Mouse (Mus musculus): ENCODE results near the gene Hhipl2. TPM values are rescaled to one million over a fixed set of nuclear protein-coding genes. Genes with fewer than 3 reads are reported as not detected.

The Hhipl2 gene
- polyA plus RNA-seq, 1 experiment: not detected

DNA sequence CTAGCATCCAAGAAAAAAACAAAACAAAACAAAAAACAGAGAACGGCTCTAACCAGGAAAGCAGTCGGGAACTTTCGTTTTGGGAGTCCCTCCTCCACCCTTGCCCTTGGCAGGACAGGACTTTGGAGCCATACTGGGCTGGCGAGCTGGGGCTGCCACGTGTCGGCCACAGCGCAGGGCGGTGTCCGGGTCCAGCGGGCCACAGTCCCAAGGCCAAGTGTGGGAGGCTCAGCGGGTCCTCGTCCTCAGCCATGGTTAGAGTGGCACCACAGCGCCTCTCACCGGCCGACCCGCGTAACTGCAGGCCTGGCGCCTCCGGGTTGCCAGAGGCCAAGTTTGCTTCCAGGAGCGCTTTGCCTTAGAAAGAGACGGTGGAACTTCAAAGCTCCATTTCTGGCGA, 21.0 kb downstream of the Hhipl2 start:
- H3K4me3 ChIP-seq (ENCODE audit: low read depth, low read length): no peak overlapping the region

DNA sequence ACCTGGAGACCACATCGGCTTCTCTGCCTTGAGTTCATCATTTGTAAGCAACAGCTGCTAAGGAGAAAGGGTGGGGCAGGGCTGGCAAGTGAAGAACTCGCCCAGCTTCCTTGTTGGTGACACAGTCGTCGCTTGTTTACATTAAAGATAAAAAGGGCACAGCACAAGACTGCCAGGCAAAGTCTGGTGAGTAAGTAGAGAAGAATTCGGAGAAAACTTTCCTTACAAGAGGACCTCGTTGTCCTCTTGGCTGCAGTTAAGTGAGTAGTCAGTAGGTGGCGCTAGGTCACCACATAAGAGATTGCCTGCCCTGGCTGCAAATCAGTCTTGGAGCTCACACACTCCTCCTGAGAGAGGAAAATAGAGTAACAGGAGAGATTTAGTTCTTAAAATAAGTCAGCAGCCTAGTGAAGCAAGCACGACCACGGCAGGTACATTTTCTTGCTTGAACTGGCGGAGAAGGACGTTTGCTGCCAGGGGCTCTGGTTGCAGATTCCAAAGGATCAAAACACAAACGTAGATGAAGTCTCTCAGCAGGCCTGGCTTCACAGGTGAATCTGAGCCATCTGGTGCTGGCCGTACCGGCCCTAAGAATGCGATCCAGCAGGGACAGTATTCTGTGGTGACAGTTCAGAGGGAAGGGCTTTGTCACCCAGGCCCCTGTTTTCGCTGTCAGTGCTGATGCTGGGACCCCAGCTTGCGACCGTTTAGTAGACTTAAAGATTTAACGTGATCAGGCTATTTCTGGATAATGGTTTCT, 24.2 kb downstream of the Hhipl2 start:
- no peak overlapping the region for H3K27ac ChIP-seq (ENCODE audit: insufficient read depth, low read length)
- no peaks in the 10 kb centered on the region for H3K36me3 ChIP-seq (ENCODE audit: control insufficient read depth, insufficient read depth, low read length, poor library complexity, severe bottlenecking)
- no peaks in the 10 kb centered on the region for H3K27me3 ChIP-seq (ENCODE audit: control insufficient read depth, insufficient read depth, low read length, poor library complexity, severe bottlenecking)
- no peak overlapping the region for H3K4me3 ChIP-seq (ENCODE audit: low read depth, low read length)
- TF ChIP-seq EP300 (IDR thresholded peaks at IDR 0.05; ENCODE audit: insufficient read depth, low read depth, low read length) (no peak), CTCF (IDR thresholded peaks at IDR 0.05; ENCODE audit: low read depth, low read length) (peak; percentile 85)
- no peak overlapping the region for H3K9ac ChIP-seq (ENCODE audit: low read depth, poor library complexity, severe bottlenecking)
- no peaks in the 10 kb centered on the region for H3K9me3 ChIP-seq (replicated peaks; ENCODE audit: control insufficient read depth, insufficient read depth, low read length, poor library complexity, severe bottlenecking)
- H3K4me1 ChIP-seq (ENCODE audit: control insufficient read depth, insufficient read depth, low read length): peaks cover 2% of the 10 kb centered on the region

More for the DNA sequence above, 21.0 kb downstream of the Hhipl2 start:
- H3K9ac ChIP-seq (ENCODE audit: low read depth, poor library complexity, severe bottlenecking): no peak overlapping the region
- no peaks in the 10 kb centered on the region for H3K27me3 ChIP-seq (ENCODE audit: control insufficient read depth, insufficient read depth, low read length, poor library complexity, severe bottlenecking)
- no peaks in the 10 kb centered on the region for H3K36me3 ChIP-seq (ENCODE audit: control insufficient read depth, insufficient read depth, low read length, poor library complexity, severe bottlenecking)
- H3K4me1 ChIP-seq (ENCODE audit: control insufficient read depth, insufficient read depth, low read length): peaks cover 2% of the 10 kb centered on the region
- no peaks in the 10 kb centered on the region for H3K9me3 ChIP-seq (replicated peaks; ENCODE audit: control insufficient read depth, insufficient read depth, low read length, poor library complexity, severe bottlenecking)
- TF ChIP-seq CTCF (IDR thresholded peaks at IDR 0.05; ENCODE audit: low read depth, low read length): peak; percentile 94
- TF ChIP-seq POLR2A (IDR thresholded peaks at IDR 0.05; ENCODE audit: insufficient read depth, low read length): no peak
- TF ChIP-seq EP300 (IDR thresholded peaks at IDR 0.05; ENCODE audit: insufficient read depth, low read depth, low read length): no peak
- H3K27ac ChIP-seq (ENCODE audit: insufficient read depth, low read length): no peak overlapping the region

DNA sequence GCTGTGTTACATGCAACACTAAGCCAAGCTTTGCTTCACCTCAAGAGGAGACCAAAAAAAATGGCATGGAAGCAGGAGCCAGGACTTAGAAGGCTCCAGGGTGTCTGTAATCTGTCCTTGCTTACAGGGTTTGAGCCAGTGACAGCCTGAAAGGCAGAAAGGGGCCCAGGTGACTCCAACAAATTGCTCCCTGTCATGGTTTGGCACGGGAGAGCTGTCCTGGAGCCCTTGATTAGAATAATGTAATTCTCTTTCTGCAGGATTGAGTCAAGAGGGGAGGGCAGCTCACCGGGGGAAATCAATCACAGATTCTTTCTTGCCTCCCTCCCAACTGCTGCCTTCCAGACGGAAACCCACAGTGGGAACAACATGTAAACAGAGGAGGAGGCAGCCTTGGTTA, 35.1 kb downstream of the Hhipl2 start:
- H3K27me3 ChIP-seq (ENCODE audit: control insufficient read depth, insufficient read depth, low read length, poor library complexity, severe bottlenecking): no peaks in the 10 kb centered on the region
- no peak overlapping the region for H3K27ac ChIP-seq (ENCODE audit: insufficient read depth, low read length)
- H3K36me3 ChIP-seq (ENCODE audit: control insufficient read depth, insufficient read depth, low read length, poor library complexity, severe bottlenecking): no peaks in the 10 kb centered on the region
- H3K4me3 ChIP-seq (ENCODE audit: low read depth, low read length): no peak overlapping the region
- H3K9me3 ChIP-seq (replicated peaks; ENCODE audit: control insufficient read depth, insufficient read depth, low read length, poor library complexity, severe bottlenecking): no peaks in the 10 kb centered on the region
- no peak for TF ChIP-seq CTCF (IDR thresholded peaks at IDR 0.05; ENCODE audit: low read depth, low read length)
- no peak for TF ChIP-seq EP300 (IDR thresholded peaks at IDR 0.05; ENCODE audit: insufficient read depth, low read depth, low read length)
- TF ChIP-seq POLR2A (IDR thresholded peaks at IDR 0.05; ENCODE audit: insufficient read depth, low read length): no peak
- H3K9ac ChIP-seq (ENCODE audit: low read depth, poor library complexity, severe bottlenecking): no peak overlapping the region
- no peaks in the 10 kb centered on the region for H3K4me1 ChIP-seq (ENCODE audit: control insufficient read depth, insufficient read depth, low read length)

Other genes with a start within 250 kb of the Hhipl2 start
- gene Disp1, start 196.7 kb upstream of the Hhipl2 start, polyA plus RNA-seq (2011; ENCODE audit: insufficient read depth, insufficient read length, low read depth, missing spikeins): 8.7 and 9.5 TPM in 2 replicates
- 64.9 and 74.6 TPM in 2 replicates for gene Aida, start 121.6 kb upstream of the Hhipl2 start, polyA plus RNA-seq (2011; ENCODE audit: insufficient read depth, insufficient read length, low read depth, missing spikeins)
- 40.4 and 40.5 TPM in 2 replicates for gene Brox, start 120.9 kb upstream of the Hhipl2 start, polyA plus RNA-seq (2011; ENCODE audit: insufficient read depth, insufficient read length, low read depth, missing spikeins)
- 155 and 167 TPM in 2 replicates for gene Mia3, start 48.7 kb upstream of the Hhipl2 start, polyA plus RNA-seq (2011; ENCODE audit: insufficient read depth, insufficient read length, low read depth, missing spikeins)
- gene Taf1a, start 29.2 kb upstream of the Hhipl2 start, polyA plus RNA-seq (2011; ENCODE audit: insufficient read depth, insufficient read length, low read depth, missing spikeins): 24.5 and 26.4 TPM in 2 replicates

Data from ES-Bruce4 (cell line).